Mouse (Mus musculus) intestine, postnatal 0 days (tissue): ENCODE measurements around the gene Rflnb. TPM values are rescaled to one million over a fixed set of nuclear protein-coding genes. Genes with fewer than 3 reads are reported as not detected.

Source experiments
- ATAC-seq: fragments of 200-750 bp; cut with Nextera tagmentation; 2 replicates; pipeline ENCODE4 v1.8.0; 2017; ENCODE audit warnings: mild to moderate bottlenecking, moderate TSS enrichment, moderate library complexity
- H3K27ac ChIP-seq: fragments of 300-500 bp; sonication (generic); 2 replicates; pipeline ENCODE4 v1.5.1; 2014; ENCODE audit warnings: mild to moderate bottlenecking, low read depth, low read length, moderate library complexity
- H3K27me3 ChIP-seq: fragments of 300-500 bp; sonication (generic); replicated peaks from 2 replicates; pipeline ENCODE4 v1.6.1; 2014; ENCODE audit warnings: low read length, mixed read lengths; ENCODE audit not compliant: control insufficient read depth, insufficient read depth
- H3K36me3 ChIP-seq: fragments of 300-500 bp; sonication (generic); 2 replicates; pipeline ENCODE4 v1.6.1; 2014; ENCODE audit warnings: mild to moderate bottlenecking, moderate library complexity; ENCODE audit not compliant: control insufficient read depth, insufficient read depth
- H3K4me1 ChIP-seq: fragments of 300-500 bp; sonication (generic); replicated peaks from 2 replicates; pipeline ENCODE4 v1.6.1; 2014; ENCODE audit warnings: antibody characterized with exemption, low read length, mixed read lengths; ENCODE audit not compliant: control insufficient read depth, insufficient read depth
- H3K4me2 ChIP-seq: fragments of 300-500 bp; sonication (generic); replicated peaks from 2 replicates; pipeline ENCODE4 v1.6.1; 2014; ENCODE audit warnings: low read depth, mild to moderate bottlenecking, moderate library complexity
- H3K4me3 ChIP-seq: fragments of 300-500 bp; sonication (generic); 2 replicates; pipeline ENCODE4 v1.5.1; 2014; ENCODE audit warnings: low read depth, low read length
- H3K9ac ChIP-seq: fragments of 300-500 bp; sonication (generic); 2 replicates; pipeline ENCODE4 v1.6.1; 2014; ENCODE audit warnings: mild to moderate bottlenecking, low read depth, low read length
- H3K9me3 ChIP-seq: fragments of 300-500 bp; sonication (generic); 2 replicates; pipeline ENCODE4 v1.6.1; 2016; ENCODE audit warnings: mixed run types; ENCODE audit not compliant: control insufficient read depth
- CTCF ChIP-seq: sonication (generic); IDR thresholded peaks from 2 replicates; pipeline ENCODE4 v1.5.1; 2016; ENCODE audit warnings: low read depth, mild to moderate bottlenecking, control low read depth, antibody characterized with exemption, moderate library complexity
- WGBS: fragments of 180-500 bp; shearing (Covaris S2); extraction: QIAGEN DNeasy Blood & Tissue Kit; methylation state at CpG from one replicate; pipeline ENCODE4 v1.1.7; 2014; 5-methylcytosine and 5-hydroxymethylcytosine counted together
- polyA plus RNA-seq: library from polyadenylated mRNA; unstranded; fragments of >200 nt; fragmentation: Nextera tagmentation; extraction: Ambion mirVana; gene quantifications from 2 replicates; pipeline ENCODE4 v1.2.1, GENCODE M21; 2015

The Rflnb gene
- polyA plus RNA-seq, 1 experiment from 2014 or later: 24.2 TPM

DNA sequence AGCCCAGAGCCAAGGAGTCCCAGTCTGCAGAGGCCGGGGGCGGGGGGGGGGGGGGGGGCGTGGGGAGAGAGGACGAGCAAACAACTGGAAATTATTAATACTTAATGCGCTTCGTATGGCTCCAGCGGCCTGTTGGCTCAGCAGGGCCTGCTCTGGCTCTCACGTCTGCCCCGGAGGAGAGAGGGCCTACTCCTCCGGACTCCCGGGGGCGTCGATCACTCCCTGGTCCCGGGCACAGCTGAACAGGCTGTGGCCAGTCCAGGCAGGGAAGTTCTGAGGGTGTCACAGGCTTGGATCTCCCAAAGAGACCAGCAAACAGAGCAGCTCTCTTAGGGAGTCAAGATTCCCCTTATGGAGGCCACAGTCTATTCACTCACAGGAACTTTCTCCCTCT, 487 bp upstream of the Rflnb start:
- WGBS: 9% methylated on average over 12 of the region's 14 CpGs
- 0 out of 2 replicates have a peak, but pooled peaks have one; percentile 16 for ATAC-seq
- H3K4me3 ChIP-seq: peak overlapping the region; percentile 82; the same call in 1 of the 2 replicates

DNA sequence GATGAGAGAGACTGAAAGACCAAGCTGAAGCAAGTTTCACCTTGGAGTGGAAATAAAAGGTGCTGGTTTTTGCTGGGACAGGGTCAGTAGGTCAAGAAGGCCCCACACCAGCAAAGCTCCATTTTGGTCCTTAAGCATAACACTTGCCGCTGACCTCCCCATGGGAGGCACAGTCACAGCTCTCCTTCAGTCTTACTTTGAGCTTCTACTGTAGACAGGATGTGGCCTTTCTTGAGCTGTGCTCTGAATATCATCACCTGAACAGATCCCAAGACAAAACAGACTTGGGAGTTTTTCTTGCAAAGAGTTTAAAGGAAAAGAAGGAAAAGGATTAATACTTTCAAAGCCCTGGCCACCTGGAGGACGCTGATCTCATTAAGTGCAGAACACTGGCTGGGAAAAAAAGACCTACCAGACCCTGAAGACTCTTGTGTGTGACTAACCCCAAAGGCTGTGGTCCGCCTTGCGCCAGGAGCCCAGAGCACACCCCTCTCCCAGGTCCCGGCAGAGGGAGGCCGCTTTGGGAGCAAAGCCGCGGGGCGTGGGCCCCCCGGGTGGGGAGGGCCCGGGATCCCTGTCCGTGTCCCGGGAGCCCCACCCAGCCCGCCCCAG, 949 bp downstream of the Rflnb start:
- Histone ChIP-seq H3K27me3 (no peaks in the 10 kb centered on the region), H3K27ac (peak overlapping the region; percentile 74; the same call in 1 of the 2 replicates), H3K4me3 (peak overlapping the region; percentile 82), H3K9ac (peak overlapping the region; percentile 74), H3K9me3 (no peaks in the 10 kb centered on the region), H3K36me3 (peaks cover 9% of the 10 kb centered on the region; the same call in 1 of the 2 replicates), H3K4me1 (no peaks in the 10 kb centered on the region), H3K4me2 (peak overlapping the region; percentile 98)
- WGBS: 8% methylated on average over 13 of the region's 14 CpGs
- ATAC-seq: no peak
- TF ChIP-seq CTCF: no peak

More for the DNA sequence above, 487 bp upstream of the Rflnb start:
- H3K36me3 ChIP-seq: peaks cover 2% of the 10 kb centered on the region; the same call in 1 of the 2 replicates
- no peaks in the 10 kb centered on the region for H3K4me1 ChIP-seq
- H3K9ac ChIP-seq: peak overlapping the region; percentile 74; the same call in 1 of the 2 replicates
- H3K27me3 ChIP-seq: no peaks in the 10 kb centered on the region
- TF ChIP-seq CTCF: no peak
- H3K9me3 ChIP-seq: no peaks in the 10 kb centered on the region
- peak overlapping the region; percentile 98 for H3K4me2 ChIP-seq
- H3K27ac ChIP-seq: peak overlapping the region; percentile 74

DNA sequence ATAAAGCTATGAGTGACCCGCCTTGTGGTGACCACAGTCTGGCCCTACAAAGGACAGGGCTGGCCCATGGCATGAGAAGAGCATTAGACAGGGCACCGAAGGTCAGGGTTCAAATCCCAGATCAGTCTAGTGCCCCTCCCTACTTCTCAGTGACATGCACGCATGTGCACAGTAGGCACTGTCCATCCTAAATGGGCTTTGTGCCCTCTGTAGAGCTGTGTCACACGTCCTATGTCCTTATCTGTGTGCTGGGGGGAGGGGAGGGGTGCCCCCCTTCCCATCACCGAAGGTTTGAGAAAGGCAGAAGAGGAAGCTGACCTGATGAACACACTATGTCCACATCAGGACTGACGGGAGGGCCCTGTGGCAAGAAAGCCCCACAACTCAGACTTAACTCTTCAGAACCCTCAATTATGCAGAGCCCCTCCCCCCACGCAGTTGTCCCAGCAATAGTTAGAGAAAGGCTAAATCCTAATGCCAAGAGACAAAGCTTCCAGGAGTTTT, 2.5 kb downstream of the Rflnb start:
- Histone ChIP-seq H3K4me2 (peak overlapping the region; percentile 98), H3K4me1 (no peaks in the 10 kb centered on the region), H3K36me3 (peaks cover 9% of the 10 kb centered on the region; the same call in 1 of the 2 replicates), H3K4me3 (0 out of 2 replicates have a peak overlapping the region, but pooled peaks have one; percentile 82), H3K27me3 (no peaks in the 10 kb centered on the region), H3K9me3 (no peaks in the 10 kb centered on the region), H3K27ac (no peak overlapping the region), H3K9ac (no peak overlapping the region)
- 73% methylated on average over 7 of the region's 7 CpGs for WGBS
- no peak for TF ChIP-seq CTCF
- ATAC-seq: no peak

DNA sequence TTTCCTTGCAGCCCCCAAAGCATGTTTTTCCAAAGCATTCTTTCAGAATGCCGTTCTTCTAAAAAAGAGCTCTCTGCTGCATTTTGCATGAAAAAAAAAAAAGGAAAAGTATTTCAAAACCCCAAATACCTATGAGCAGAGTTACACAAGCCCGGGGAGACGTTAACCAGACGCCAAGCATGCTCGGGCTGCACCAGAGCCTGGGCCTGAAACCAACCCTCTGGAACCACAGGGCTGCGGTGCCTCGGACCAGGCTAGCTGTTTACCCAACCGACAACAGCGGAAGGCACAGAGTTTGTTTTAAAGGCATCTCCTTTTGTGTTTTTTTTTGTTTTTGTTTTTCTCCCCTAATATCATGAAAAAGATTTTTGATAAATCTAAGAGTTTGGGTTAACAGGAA, 6.7 kb downstream of the Rflnb start:
- TF ChIP-seq CTCF: no peak
- 63% methylated on average over 9 of the region's 9 CpGs for WGBS
- no peak for ATAC-seq
- H3K4me3 ChIP-seq: no peak overlapping the region
- no peaks in the 10 kb centered on the region for H3K9me3 ChIP-seq
- no peak overlapping the region for H3K27ac ChIP-seq
- peaks cover 9% of the 10 kb centered on the region; the same call in 1 of the 2 replicates for H3K36me3 ChIP-seq
- H3K27me3 ChIP-seq: no peaks in the 10 kb centered on the region
- no peak overlapping the region for H3K4me2 ChIP-seq
- H3K9ac ChIP-seq: no peak overlapping the region
- no peaks in the 10 kb centered on the region for H3K4me1 ChIP-seq

DNA sequence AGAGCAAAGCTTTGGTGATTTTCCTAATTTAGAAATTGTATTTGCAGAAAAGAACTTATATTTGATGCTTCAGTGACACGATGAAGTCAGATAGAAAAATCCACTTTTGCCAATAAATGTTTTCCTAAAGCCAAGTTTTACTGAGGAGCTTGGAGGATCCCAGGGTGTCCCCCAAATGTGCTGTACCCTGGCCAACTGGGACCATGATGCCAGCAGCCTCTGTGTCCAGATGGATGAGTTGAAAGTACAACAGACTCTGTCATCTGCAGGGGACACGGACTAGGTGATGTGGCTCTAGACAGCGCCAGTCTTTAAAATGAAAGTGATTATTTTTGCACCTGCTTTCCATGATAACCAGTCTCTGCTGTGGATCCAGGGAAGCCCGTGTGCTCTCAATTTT, 7.7 kb downstream of the Rflnb start:
- H3K9ac ChIP-seq: no peak overlapping the region
- TF ChIP-seq CTCF: no peak
- H3K27me3 ChIP-seq: no peaks in the 10 kb centered on the region
- no peak overlapping the region for H3K27ac ChIP-seq
- H3K4me1 ChIP-seq: 0 out of 2 replicates have a peak, but pooled peaks cover 2% of the 10 kb centered on the region
- no peaks in the 10 kb centered on the region for H3K9me3 ChIP-seq
- H3K36me3 ChIP-seq: peaks cover 9% of the 10 kb centered on the region; the same call in 1 of the 2 replicates
- no peak overlapping the region for H3K4me3 ChIP-seq
- H3K4me2 ChIP-seq: no peak overlapping the region
- 74% methylated on average over 4 of the region's 4 CpGs for WGBS
- ATAC-seq: no peak

DNA sequence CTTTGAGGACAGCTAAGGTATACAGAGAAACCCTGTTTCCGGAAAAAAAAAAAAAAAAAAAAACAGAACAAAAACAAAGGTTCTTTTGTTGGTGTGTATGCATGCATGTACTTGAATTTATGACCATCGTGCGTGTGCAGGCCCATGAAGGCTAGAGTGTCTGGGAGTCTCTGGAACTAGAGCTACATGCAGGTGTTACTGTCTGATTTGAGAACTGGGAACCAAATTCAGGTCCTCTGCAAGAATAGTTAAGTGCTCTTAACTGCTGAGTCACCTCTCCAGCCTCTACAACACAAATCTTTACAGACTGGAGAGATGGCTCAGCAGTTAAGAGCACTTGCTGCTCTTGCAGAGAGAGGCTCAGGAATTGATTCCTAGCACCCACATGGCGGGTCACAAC, 11.8 kb downstream of the Rflnb start:
- Histone ChIP-seq H3K27me3 (no peaks in the 10 kb centered on the region), H3K9me3 (no peaks in the 10 kb centered on the region), H3K4me3 (no peak overlapping the region), H3K9ac (no peak overlapping the region), H3K36me3 (no peaks in the 10 kb centered on the region), H3K27ac (no peak overlapping the region), H3K4me1 (0 out of 2 replicates have a peak, but pooled peaks cover 3% of the 10 kb centered on the region), H3K4me2 (no peak overlapping the region)
- TF ChIP-seq CTCF: no peak
- no peak for ATAC-seq
- 67% methylated on average over 4 of the region's 4 CpGs for WGBS
